Mouse (Mus musculus) left cerebral cortex, adult 18-20 months (tissue): ENCODE measurements at regions not wholly inside any gene's neighbourhood (a gene's known extent, or its start where the extent isn't known, plus 50 kb on each side); places are given as distances from the start of the nearest gene placed in this dataset.

Experiments used
- DNase-seq, 2 experiments: peaks; one replicate each; pipeline ENCODE4 v3.0.0; 2021 to 2022; ENCODE audit warnings: low spot score in 2 of 2, mixed read lengths in 1 of 2

GRCm38 (mm10) chr17:68120230-68120629, 116.3 kb upstream of the Arhgap28 start:
- DNase-seq, result no peak

- DNase-seq, result no peak
Measured at GRCm38 (mm10) chr17:68120744-68121143, 116.8 kb upstream of the Arhgap28 start.

GRCm38 (mm10) chr17:68134373-68134772, 130.5 kb upstream of the Arhgap28 start:
- DNase-seq, result no peak

GRCm38 (mm10) chr17:68135436-68135835, 131.5 kb upstream of the Arhgap28 start:
- DNase-seq, result no peak

GRCm38 (mm10) chr17:68143307-68143706, 130.3 kb upstream of the L3mbtl4 start:
- DNase-seq, result no peak

GRCm38 (mm10) chr17:68149237-68149792, 124.3 kb upstream of the L3mbtl4 start:
- DNase-seq, result no peak

GRCm38 (mm10) chr17:68152438-68153120, 121.0 kb upstream of the L3mbtl4 start:
- DNase-seq, result no peak

- no peak for DNase-seq
Measured at GRCm38 (mm10) chr17:68154879-68155278, 118.7 kb upstream of the L3mbtl4 start.

GRCm38 (mm10) chr17:68158172-68158651, 115.4 kb upstream of the L3mbtl4 start:
- DNase-seq, result no peak

GRCm38 (mm10) chr17:68161107-68161506, 112.5 kb upstream of the L3mbtl4 start:
- no peak for DNase-seq

- DNase-seq, result no peak
Measured at GRCm38 (mm10) chr17:68163545-68163944, 110.1 kb upstream of the L3mbtl4 start.

GRCm38 (mm10) chr17:68164666-68165065, 108.9 kb upstream of the L3mbtl4 start:
- no peak for DNase-seq

- no peak for DNase-seq
Measured at GRCm38 (mm10) chr17:68165171-68165825, 108.3 kb upstream of the L3mbtl4 start.

GRCm38 (mm10) chr17:68166397-68166796, 107.2 kb upstream of the L3mbtl4 start:
- DNase-seq, result no peak

- no peak for DNase-seq
Measured at GRCm38 (mm10) chr17:68172838-68173237, 100.8 kb upstream of the L3mbtl4 start.

GRCm38 (mm10) chr17:68176611-68177165, 96.9 kb upstream of the L3mbtl4 start:
- DNase-seq, result peak; percentile 42 to 68

- peak; percentile 48 to 52 for DNase-seq
Measured at GRCm38 (mm10) chr17:68177835-68178234, 95.8 kb upstream of the L3mbtl4 start.

- DNase-seq, result no peak
Measured at GRCm38 (mm10) chr17:68185385-68185784, 88.2 kb upstream of the L3mbtl4 start.

GRCm38 (mm10) chr17:68189888-68190287, 83.7 kb upstream of the L3mbtl4 start:
- DNase-seq, result no peak

GRCm38 (mm10) chr17:68205545-68205944, 68.1 kb upstream of the L3mbtl4 start:
- no peak for DNase-seq

GRCm38 (mm10) chr17:68208837-68209236, 64.8 kb upstream of the L3mbtl4 start:
- DNase-seq, result no peak
